Mouse (Mus musculus) neural tube, embryonic 10.5 days (tissue): ENCODE data around the gene Ucma.
"Not testable (repeated sequence)": the region's sequence is repeated elsewhere in the genome, so short reads cannot be mapped to it uniquely, and the experiment has no call there.

ENCODE experiments used
- DNase-seq: peaks from one replicate; pipeline ENCODE4 v3.0.0-alpha.2; 2017; ENCODE audit warnings: low spot score; ENCODE audit errors: extremely low spot score

Gene Ucma

DNA sequence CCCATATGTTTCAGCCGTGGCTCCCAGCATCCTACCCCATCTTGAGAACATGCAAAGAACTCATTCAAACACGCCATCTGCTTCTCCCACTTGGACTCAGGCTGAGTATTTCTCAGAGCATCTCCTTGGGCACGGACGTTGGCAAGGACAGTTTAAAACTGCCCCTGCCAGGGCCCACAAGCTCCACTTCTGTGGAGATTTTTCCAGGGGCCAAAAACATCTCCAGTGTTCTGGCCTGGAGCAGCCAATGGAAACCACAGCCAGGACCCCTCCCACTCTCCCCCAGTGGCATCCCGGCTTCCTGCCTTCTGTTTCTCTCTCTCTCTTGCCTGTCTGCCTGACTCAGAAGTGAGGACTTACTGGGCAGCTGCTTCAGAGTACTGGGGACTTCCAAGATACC, at the start of gene Ucma:
Ucma (plus strand) TSS at position 316 of the 400 bp plus-strand sequence.
- DNase-seq = no peak

DNA sequence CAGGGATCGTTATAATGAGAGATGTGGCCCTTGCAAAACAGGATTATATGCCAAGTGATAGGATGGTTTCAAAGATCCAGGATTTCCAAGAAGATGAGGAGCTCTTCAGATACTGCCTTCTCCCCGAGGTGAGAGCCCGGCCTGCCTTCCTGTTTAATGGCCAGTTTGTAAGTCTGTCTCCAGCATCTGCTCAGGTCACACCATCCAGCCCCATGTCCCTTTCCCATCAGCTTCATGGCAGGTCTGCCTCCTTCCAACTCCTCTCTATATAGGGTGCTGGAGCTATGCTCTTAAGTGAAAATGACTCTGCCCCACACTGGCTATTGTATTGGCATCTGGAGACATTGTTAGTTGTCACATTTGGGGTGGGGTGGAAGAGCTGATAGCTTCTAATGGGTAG, 48.5 kb upstream of the Ucma start:
- no peak for DNase-seq

DNA sequence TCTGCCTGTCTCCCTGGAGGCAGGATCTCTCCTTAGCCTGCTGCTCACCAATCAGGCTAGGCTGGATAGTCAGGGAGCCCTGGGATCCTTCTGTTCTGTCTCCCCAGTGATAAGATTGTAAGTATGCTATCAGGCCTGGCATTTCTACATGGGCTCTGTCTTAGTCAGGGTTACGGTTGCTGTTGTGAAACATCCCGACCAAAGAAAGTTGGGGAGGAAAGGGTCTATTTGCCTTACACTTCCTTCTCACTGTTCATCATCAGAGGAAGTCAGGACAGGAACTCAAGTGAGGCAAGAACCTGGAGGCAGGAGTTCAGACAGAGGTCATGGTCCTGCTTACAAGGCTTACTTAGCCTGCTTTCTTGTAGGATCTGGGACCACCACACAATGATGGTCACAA, 46.7 kb upstream of the Ucma start:
- DNase-seq = no peak

DNA sequence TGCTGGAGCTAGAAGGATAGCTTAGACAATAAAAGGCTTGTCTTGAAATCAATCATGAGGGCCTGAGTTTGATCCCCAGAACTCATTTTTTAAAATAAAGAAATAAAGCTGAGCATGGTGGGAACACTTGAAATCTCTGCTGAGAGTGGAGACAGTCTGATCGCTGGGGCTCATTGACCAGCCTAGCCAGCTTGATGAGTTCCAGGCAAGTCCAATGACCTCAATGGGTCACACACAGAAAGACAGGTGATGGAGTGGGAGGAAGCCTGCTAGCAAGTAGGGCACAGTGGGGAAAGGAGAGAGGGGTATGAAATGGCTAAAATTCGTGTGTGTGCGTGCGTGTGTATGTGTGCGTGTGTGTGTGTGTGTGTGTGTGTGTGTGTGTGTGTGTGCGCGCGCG, 41.4 kb upstream of the Ucma start:
- no peak for DNase-seq

DNA sequence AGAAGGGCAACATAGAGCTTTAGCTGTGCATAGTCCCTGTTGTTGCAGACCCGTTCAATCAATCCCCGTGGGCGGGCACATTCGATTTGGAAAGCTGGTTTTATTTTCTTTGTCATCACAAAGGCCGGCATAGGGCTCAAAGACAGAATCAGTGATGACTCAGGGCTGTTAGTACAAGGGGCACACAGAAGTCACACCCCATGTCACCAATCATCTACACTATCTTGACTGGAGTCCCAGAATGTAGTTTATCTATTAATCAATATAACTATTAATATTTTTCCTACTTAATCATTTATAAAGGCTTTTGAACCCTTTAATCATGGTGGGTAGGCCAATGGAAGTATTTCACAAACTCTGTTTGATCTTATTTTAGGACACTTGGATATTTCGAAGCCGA, 38.0 kb upstream of the Ucma start:
- DNase-seq = no peak

DNA sequence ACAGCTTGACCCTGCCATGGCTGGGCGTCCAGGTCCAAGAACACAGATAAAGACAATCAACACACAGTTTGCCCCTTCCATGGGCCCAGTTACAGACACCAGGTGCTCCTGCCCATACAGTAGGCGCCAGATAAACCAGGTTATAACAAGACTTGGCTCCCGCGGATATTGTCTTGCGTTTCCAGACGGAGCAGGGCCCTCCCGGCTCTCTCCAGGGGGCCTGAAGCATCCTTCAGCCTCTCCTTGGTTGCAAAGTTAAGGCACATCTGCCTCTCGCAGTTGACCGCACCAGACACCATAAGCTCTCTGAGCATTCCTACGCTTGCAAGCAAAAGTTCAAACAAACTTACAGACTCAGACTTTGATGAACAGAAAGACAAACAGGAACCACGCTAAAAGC, 35.1 kb upstream of the Ucma start:
- DNase-seq = no peak

DNA sequence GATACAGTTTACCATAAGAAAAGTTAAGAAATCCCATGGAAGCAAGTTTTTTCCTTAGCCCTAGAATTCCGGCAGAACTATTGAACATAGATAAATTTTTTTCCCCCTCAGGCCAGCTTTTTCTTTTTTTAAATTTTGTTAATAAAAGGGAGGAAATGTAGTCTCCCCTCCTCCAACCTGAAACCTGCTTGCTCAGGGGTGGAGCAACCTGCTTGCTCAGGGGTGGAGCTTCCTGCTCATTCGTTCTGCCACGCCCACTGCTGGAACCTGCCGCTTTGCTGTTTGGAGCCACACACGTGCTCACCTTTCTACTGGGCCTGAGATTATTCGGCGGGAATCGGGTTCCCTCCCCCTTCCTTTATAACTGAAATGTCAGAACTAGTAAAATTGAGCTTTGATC, 26.2 kb upstream of the Ucma start:
- DNase-seq = not testable (repeated sequence)

DNA sequence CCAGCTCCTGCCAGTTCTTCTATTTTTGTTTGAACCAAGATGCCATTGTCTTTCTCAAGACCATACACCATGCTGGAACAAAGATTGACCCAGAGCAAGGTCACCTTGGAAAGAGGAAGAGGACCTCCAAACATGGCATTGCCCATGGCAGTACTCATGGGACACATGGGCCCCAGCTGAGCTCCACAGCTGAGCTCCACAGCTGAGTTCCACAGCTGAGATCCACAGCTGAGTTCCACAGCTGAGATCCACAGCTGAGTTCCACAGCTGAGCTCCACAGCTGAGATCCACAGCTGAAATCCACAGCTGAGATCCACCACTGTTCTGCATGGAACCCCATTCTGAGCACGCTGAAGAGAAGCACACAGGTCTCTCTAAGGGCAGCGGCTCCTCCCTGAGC, 24.9 kb upstream of the Ucma start:
- DNase-seq = no peak

DNA sequence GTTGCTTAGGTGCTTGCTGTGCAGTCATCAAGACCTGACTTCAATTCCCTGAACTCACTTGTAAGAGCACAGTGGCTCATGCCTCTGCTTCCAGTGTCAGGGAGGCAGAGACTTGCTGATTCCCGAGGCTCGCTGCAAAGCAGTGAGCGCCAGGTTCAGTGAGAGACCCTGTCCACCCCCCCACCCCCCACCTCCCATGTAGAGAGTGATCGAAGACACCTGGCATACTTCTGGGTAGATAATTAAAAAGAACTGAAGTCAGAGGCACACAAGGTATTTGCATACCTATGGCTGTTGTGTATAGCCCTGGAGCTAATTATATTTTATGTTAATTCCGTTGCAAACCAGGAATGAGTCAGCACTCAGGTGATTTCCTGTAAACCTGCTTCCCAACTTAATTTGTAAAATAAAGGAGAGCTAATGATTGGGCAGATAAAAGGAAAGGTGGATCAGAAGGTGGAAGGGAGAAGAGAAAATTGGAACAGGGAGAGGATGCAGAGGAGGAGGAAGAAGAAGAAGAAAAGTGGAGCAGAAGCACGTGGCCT, 21.6 kb upstream of the Ucma start:
- DNase-seq = no peak

DNA sequence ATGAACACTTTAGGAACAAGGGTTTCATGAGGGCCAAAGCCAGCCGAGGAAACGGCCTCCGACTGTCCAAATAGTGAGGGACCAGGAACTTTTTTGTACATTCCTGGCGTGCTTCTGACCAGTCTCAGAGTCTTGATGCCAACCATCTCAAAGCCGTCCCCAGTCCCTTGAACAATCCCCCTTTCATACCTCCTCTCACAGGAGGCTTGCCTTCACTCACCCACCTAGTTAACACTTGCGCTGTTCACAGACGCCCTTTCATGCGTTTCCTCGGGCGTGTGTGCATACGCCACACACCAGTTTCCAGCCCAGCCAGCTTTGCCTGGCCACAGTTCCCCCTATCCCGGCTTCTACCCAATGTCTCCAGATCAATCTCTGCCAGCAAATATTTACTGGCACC, 17.9 kb upstream of the Ucma start:
- DNase-seq = no peak

DNA sequence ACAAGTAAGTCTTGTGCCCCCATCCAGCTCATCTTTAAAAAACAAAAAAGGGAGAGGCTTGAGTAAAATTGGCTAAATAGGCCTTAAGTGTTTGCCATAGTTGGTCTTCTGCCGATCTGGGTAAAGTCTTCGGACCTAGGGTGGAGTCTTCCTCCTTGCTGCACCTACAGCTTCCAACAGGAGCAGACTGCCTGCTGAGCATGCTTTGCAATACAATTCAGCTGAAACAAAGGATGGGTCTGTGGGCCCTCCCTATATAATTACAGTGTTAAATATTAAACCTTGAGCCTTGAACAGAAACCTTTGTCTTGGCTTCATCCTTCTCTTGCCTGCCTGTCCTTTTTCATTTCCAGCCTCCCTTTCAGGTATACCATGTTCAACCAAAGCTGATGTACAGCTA, 8.1 kb upstream of the Ucma start:
- DNase-seq = no peak

DNA sequence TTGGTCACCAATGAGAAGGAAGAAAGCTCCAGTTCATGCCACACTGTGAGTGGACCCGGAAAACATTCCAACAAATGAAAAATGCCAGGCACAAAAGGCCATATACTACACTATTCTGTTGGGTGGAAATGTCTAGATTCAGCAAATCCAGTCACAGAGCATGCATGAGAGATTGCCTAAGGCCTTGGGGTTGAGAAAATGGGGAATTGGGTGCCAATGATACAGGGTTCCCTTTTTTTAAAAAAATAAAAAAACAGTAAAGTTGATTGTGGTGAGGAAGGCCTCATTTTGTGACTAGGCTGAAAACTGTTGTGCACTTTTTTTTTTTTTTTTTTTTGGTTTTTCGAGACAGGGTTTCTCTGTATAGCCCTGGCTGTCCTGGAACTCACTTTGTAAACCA, 6.8 kb upstream of the Ucma start:
- no peak for DNase-seq

DNA sequence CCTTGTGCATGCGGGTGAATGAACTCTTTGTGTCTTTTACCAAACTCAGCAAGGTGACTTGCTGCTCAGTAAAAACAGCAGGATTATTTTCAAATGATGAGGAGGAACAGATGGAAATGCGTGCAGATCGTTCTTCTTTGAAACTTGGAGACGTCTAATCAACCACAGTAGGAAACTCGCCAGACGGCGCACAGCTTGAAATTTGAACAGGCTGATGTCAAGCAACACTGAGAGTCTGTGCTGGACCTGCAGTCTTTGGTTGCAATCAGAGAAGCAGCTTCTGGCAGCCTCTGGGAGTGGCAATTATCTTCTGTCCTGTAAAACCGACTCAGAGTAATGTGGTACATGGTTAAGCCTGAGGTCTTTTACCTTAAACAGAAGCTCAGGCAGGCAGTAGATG, 2.2 kb downstream of the Ucma start:
- DNase-seq = no peak

DNA sequence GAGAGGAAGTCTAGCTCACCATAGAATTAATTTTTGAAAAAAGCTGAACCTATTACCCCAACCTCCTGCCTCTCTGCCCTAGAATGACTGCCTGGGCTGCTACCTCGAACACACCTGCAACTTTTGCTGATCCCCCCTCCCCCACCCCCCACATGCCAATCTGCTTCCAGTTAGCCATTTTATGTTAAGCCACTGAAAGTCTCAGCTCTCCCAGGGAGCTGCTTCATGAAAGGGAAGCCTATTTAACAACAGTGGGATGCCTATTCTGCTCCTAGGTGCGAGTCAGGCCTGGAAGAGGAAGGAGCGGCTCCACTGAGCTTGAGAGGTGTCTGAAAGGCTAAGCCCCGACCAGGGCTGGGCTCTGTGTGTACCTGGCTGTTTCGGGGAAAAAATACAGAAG, 8.1 kb downstream of the Ucma start:
- no peak for DNase-seq

DNA sequence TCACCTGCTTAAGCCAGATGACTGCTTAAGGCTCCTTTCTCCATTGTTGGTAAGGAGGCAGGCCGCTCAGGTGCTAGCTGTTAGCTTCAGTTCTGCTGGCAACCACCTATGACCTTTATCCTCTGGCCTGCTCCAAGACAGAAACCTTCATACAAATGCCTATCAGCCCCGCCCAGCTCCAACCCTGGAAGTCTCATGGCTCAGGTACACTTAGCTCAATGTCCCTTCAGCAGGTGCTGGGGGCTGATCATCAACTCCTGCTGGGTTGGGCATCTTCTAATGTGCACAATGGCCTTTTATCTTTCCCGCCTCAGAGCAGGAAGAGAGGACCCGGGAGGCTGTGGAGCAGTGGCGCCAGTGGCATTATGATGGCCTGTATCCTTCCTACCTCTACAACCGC, 9.1 kb downstream of the Ucma start:
- no peak for DNase-seq

DNA sequence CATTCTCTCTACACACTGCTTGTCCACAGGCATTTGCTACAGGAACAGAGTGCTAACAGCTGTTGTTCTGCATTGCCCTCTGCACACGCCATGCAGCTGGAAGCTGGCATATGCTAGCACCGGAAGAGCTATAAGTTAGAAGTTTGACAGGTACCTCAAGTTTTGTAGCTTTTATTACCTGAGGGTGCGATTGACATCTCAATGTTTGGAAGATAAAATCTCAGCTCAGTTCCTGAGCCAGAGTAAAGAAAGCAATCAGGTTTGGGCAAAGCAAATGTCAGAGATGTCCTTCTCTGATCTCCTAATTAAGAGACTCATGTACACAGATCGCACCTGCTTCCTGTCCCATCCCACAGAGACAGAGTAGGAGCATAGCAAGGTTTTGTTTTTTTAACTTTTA, 10.9 kb downstream of the Ucma start:
- no peak for DNase-seq

DNA sequence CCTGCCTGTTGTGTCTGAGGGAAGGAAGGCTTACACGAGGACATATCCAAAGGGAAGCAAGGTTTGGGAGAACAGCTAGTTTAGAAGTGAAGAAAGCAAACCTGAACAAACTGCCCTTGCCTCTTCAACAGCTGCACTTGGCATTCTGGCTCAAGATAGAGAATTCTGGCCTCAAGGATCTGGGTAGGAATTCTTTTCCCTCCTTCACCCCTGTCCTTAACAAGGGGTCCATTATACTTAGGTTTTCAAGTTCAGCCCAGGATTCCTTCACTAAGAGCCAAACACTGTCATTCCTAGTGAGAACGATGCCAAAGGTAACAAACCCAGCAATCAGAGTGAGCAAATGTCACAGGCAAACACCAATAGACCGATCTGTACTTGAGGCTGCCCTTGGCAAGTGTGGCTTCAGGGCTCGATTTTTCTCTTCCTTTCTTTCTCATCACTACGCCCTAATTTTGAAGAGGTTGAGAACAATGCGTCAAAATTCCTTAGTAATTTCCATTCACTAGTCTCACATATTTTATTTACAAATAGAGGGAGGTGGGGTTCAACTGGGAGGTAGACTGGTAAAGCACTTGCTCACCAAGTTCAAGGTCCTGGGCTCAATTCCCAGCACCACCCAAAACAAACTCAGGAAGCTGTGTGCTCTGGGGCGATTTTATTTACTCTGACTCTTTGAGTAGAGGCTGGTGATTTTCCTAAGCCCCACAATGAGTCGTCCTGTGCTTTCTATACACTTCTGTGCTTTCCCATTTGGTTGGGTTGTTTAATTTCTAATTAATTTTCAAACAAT, 11.7 kb downstream of the Ucma start:
- DNase-seq = no peak

DNA sequence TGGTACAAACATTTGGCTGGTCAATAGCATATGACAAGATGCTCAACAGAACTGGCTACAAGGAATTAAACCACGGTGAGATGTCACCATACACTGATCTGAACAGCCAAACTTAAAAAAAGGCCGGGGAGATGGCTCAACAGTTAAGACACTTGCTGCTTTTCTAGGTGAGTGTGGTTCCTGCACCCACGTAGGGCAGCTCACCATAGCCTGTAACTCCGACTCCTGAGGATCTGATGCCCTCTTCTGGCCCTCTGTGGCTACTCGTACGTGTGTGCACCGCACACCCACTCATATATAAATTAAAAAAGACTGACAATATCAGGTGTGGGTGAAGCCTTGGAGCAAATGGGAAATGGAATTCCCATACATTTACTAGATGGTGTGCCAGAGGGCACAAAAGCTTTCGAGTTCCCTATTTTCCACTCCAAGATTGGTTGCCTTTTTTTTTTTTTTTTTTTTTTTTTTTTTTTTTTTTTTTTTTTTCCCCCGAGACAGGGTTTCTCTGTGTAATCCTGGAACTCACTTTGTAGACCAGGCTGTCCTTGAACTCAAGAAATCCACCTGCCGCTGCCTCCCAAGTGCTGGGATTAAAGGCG, 13.0 kb downstream of the Ucma start:
- DNase-seq = no peak

DNA sequence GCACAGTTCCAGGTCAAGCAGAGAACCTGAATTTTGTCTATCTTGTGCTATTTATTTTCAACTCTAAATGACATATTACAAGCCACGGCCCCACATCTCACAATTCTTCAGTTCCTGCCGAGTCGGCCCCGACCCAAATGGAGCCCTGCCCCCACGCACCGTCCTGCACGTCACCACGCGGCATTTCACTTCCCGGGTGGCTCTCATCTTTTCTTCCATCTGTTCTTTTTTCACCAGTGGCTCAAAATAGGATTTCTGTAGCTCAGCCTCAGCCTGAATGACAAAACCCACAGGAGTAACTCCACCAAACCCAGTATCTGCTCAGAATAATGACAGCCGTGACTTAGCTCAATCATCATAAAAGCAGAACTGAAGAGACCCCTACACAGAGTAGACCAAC, 17.7 kb downstream of the Ucma start:
- no peak for DNase-seq

DNA sequence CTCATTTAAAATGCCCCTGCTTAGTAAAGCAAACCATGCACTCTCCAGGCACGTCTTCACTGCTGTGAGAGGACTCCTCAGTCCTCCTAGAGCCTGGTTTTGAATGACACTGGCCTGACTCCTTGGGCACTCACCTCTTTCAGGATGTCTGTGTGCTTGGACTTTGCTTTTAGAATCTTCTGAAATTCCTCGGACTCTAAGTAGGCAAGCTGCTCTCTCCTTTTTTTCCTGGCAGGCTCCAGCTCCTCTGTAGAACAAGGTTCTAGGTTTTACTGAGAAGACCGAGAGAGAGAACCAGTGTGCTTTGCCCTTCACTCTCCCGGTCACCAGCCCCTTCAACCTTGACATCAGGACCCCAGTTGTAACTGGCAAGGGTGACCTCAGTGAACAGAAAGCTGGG, 18.5 kb downstream of the Ucma start:
- DNase-seq = no peak

DNA sequence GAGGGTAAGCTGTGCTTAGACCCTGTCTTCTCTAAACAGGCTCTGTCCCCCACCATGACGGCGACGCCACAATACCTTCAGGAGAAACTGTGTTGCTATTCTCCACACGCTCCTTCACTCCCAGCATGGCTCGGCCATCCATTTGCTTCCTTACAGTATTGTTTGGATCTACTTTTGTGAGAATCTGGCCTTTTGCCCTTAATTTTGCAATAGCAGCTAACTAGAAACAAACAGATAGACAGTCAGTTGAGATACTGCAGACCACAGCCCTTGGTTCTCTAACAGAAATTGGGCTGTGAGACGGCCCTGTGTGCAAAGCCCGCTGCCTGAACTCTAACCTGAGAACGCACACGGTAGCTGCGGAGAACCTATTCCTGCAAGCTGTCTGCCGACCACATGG, 19.7 kb downstream of the Ucma start:
- no peak for DNase-seq

DNA sequence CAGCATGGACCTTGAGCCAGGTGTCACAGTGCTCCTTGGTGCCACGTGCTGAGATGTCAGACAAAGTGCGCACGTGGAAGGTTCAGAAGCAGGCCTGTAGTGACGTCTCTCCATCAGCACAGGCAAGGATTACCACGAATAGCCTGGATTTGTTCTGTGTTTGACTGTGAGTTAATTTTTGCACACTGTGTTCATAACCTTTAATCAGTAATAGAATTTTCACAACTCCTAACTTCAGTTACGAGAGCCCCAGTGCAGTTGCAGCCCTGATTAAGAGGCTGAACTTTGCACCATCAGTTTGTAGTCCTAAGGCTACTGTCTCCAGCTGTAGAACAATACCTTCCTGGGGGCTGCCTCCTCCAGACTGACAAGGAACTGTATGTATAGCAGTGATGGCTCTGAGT, 20.5 kb downstream of the Ucma start:
- no peak for DNase-seq

DNA sequence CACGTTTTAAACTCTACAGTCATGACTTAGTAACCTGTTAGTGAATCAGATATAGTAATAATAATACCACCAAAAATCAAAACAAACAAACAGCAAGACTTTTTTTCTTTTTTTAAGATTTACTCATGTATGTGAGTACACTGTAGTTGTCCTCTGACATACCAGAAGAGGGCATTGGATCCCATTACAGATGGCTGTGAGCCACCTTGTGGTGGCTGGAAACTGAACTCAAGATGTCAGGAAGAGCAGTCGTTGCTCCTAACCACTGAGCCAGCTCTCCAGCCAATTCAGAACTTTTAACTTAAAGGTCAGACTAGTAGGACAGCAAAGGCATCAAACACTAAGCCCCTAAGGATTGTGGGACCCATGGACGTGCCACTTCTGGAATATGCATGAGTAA, 23.0 kb downstream of the Ucma start:
- DNase-seq = no peak
